Mouse (Mus musculus) intestine, postnatal 0 days (tissue): ENCODE measurements around the gene Zbtb44. TPM values are rescaled to one million over a fixed set of nuclear protein-coding genes. Genes with fewer than 3 reads are reported as not detected.

Source experiments
- ATAC-seq: fragments of 200-750 bp; cut with Nextera tagmentation; 2 replicates; pipeline ENCODE4 v1.8.0; 2017; ENCODE audit warnings: mild to moderate bottlenecking, moderate TSS enrichment, moderate library complexity
- H3K27ac ChIP-seq: fragments of 300-500 bp; sonication (generic); 2 replicates; pipeline ENCODE4 v1.5.1; 2014; ENCODE audit warnings: mild to moderate bottlenecking, low read depth, low read length, moderate library complexity
- H3K27me3 ChIP-seq: fragments of 300-500 bp; sonication (generic); replicated peaks from 2 replicates; pipeline ENCODE4 v1.6.1; 2014; ENCODE audit warnings: low read length, mixed read lengths; ENCODE audit not compliant: control insufficient read depth, insufficient read depth
- H3K36me3 ChIP-seq: fragments of 300-500 bp; sonication (generic); 2 replicates; pipeline ENCODE4 v1.6.1; 2014; ENCODE audit warnings: mild to moderate bottlenecking, moderate library complexity; ENCODE audit not compliant: control insufficient read depth, insufficient read depth
- H3K4me1 ChIP-seq: fragments of 300-500 bp; sonication (generic); replicated peaks from 2 replicates; pipeline ENCODE4 v1.6.1; 2014; ENCODE audit warnings: antibody characterized with exemption, low read length, mixed read lengths; ENCODE audit not compliant: control insufficient read depth, insufficient read depth
- H3K4me2 ChIP-seq: fragments of 300-500 bp; sonication (generic); replicated peaks from 2 replicates; pipeline ENCODE4 v1.6.1; 2014; ENCODE audit warnings: low read depth, mild to moderate bottlenecking, moderate library complexity
- H3K4me3 ChIP-seq: fragments of 300-500 bp; sonication (generic); 2 replicates; pipeline ENCODE4 v1.5.1; 2014; ENCODE audit warnings: low read depth, low read length
- H3K9ac ChIP-seq: fragments of 300-500 bp; sonication (generic); 2 replicates; pipeline ENCODE4 v1.6.1; 2014; ENCODE audit warnings: mild to moderate bottlenecking, low read depth, low read length
- H3K9me3 ChIP-seq: fragments of 300-500 bp; sonication (generic); 2 replicates; pipeline ENCODE4 v1.6.1; 2016; ENCODE audit warnings: mixed run types; ENCODE audit not compliant: control insufficient read depth
- CTCF ChIP-seq: sonication (generic); IDR thresholded peaks from 2 replicates; pipeline ENCODE4 v1.5.1; 2016; ENCODE audit warnings: low read depth, mild to moderate bottlenecking, control low read depth, antibody characterized with exemption, moderate library complexity
- WGBS: fragments of 180-500 bp; shearing (Covaris S2); extraction: QIAGEN DNeasy Blood & Tissue Kit; methylation state at CpG from one replicate; pipeline ENCODE4 v1.1.7; 2014; 5-methylcytosine and 5-hydroxymethylcytosine counted together
- polyA plus RNA-seq: library from polyadenylated mRNA; unstranded; fragments of >200 nt; fragmentation: Nextera tagmentation; extraction: Ambion mirVana; gene quantifications from 2 replicates; pipeline ENCODE4 v1.2.1, GENCODE M21; 2015

Zbtb44 gene
- polyA plus RNA-seq, 1 experiment from 2014 or later, result 5.4 TPM

DNA sequence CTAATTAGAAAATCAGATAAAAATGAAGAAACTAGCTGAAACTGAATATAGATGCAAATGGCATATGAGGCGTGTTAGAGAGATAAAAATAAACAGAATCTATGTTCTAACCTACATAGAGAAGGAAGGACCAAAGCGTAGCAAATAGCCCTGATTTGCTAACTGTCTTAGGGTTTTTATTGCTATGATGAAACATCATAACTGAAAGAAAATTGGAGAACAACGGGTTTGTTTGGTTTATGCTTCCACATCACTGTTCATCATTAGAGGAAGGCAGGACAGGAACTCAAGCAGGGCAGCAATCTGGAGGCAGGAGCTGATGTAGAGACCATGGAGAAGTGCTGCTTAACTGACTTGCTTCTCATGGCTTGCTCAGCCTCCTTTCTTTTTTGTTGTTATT, 12.3 kb upstream of the Zbtb44 start:
- Histone ChIP-seq H3K9ac (no peak overlapping the region), H3K27me3 (no peaks in the 10 kb centered on the region), H3K4me3 (no peak overlapping the region), H3K36me3 (no peaks in the 10 kb centered on the region), H3K9me3 (no peaks in the 10 kb centered on the region), H3K4me1 (no peaks in the 10 kb centered on the region), H3K4me2 (no peak overlapping the region), H3K27ac (no peak overlapping the region)
- TF ChIP-seq CTCF, result no peak
- 77% methylated on average over 3 of the region's 3 CpGs for WGBS
- ATAC-seq, result no peak

DNA sequence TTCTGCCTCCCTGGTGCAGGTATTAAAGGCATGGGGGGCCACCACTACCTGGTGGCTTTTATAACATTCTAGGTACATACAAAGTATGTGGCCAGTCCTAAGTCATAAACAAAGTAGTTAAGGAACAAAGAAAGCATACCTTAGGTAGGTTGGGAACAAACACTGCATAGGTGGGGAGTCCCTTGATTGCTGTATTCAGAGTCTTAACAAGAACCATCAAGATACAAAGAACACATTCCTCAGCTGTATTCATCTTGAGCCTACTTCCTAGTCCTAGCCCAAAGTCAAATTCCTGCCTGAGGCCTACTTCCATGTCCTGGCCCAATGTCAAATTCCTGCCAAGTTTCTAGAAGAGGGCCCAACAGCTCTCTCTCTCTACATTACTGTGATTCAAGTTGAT, 11.7 kb upstream of the Zbtb44 start:
- H3K9me3 ChIP-seq, result no peaks in the 10 kb centered on the region
- TF ChIP-seq CTCF, result no peak
- ATAC-seq, result no peak
- H3K9ac ChIP-seq, result no peak overlapping the region
- H3K27me3 ChIP-seq, result no peaks in the 10 kb centered on the region
- H3K4me2 ChIP-seq, result no peak overlapping the region
- H3K4me3 ChIP-seq, result no peak overlapping the region
- H3K4me1 ChIP-seq, result no peaks in the 10 kb centered on the region
- no peaks in the 10 kb centered on the region for H3K36me3 ChIP-seq
- H3K27ac ChIP-seq, result no peak overlapping the region

DNA sequence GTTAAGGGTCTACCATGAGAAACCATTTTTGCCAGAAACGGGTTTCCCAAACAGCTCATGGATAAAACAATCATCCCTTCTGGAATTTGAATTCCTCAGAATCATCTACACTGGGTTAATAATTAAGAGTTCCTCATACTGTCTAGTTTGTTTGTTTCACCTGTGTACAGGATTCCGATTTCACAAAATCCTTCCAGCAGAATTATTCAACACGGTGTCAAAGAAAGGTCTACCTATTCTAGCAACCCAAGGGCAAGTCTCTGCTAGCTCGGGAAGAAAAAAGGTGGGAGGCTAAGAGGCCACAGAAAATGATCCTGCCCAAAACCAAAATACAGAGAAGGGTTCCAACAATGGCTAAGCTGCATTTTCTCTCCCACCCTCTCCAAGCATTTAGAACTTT, 2.2 kb upstream of the Zbtb44 start:
- H3K9ac ChIP-seq, result no peak overlapping the region
- no peaks in the 10 kb centered on the region for H3K27me3 ChIP-seq
- no peak for ATAC-seq
- H3K4me2 ChIP-seq, result no peak overlapping the region
- H3K9me3 ChIP-seq, result no peaks in the 10 kb centered on the region
- H3K27ac ChIP-seq, result no peak overlapping the region
- no peaks in the 10 kb centered on the region for H3K36me3 ChIP-seq
- no peaks in the 10 kb centered on the region for H3K4me1 ChIP-seq
- TF ChIP-seq CTCF, result no peak
- H3K4me3 ChIP-seq, result no peak overlapping the region
- 87% methylated on average over 4 of the region's 4 CpGs for WGBS

GRCm38 (mm10) chr9:31029751-31030511, 513 bp upstream of the Zbtb44 start:
- WGBS, result under 1% methylated on average over 41 of the region's 57 CpGs
- H3K4me3 ChIP-seq, result peak overlapping the region; percentile 89
- H3K4me1 ChIP-seq, result no peaks in the 10 kb centered on the region
- H3K27me3 ChIP-seq, result no peaks in the 10 kb centered on the region
- peak; percentile 96 for ATAC-seq
- no peaks in the 10 kb centered on the region for H3K36me3 ChIP-seq
- peak overlapping the region; percentile 99 for H3K27ac ChIP-seq
- peak overlapping the region; percentile 96 for H3K9ac ChIP-seq
- TF ChIP-seq CTCF, result no peak
- H3K4me2 ChIP-seq, result peak overlapping the region; percentile 92
- no peaks in the 10 kb centered on the region for H3K9me3 ChIP-seq

- Histone ChIP-seq H3K4me3 (peak overlapping the region; percentile 89), H3K9ac (peak overlapping the region; percentile 96), H3K36me3 (no peaks in the 10 kb centered on the region), H3K4me2 (peak overlapping the region; percentile 92), H3K27ac (peak overlapping the region; percentile 99), H3K27me3 (no peaks in the 10 kb centered on the region), H3K4me1 (no peaks in the 10 kb centered on the region), H3K9me3 (no peaks in the 10 kb centered on the region)
- WGBS, result 8% methylated on average over 8 of the region's 8 CpGs
- TF ChIP-seq CTCF, result no peak
- ATAC-seq, result no peak
Measured at GRCm38 (mm10) chr9:31031414-31031843, 985 bp downstream of the Zbtb44 start.

- no peak for ATAC-seq
- no peaks in the 10 kb centered on the region for H3K9me3 ChIP-seq
- H3K4me1 ChIP-seq, result no peaks in the 10 kb centered on the region
- no peak overlapping the region for H3K4me3 ChIP-seq
- no peak overlapping the region for H3K9ac ChIP-seq
- 0 out of 2 replicates have a peak overlapping the region, but pooled peaks have one; percentile 30 for H3K4me2 ChIP-seq
- H3K36me3 ChIP-seq, result no peaks in the 10 kb centered on the region
- H3K27me3 ChIP-seq, result no peaks in the 10 kb centered on the region
- no peak overlapping the region for H3K27ac ChIP-seq
- TF ChIP-seq CTCF, result no peak
Measured at GRCm38 (mm10) chr9:31032546-31032945, 2.1 kb downstream of the Zbtb44 start.
